Mouse (Mus musculus) T-helper 1 cell (primary cell): ENCODE measurements at regions not wholly inside any gene's neighbourhood (a gene's known extent, or its start where the extent isn't known, plus 50 kb on each side); places are given as distances from the start of the nearest gene placed in this dataset.

Experiments used
- in situ Hi-C: fragments of 300-600 bp; cut with MboI, MseI; formaldehyde crosslinking; loops from one replicate; pipeline ENCODE4 v1.15.1; 2025; ENCODE audit warnings: high pct_unique_total_duplicates

- in situ Hi-C loops = no loop called here
These were observed 109.1 kb upstream of the Tmc3 start for GRCm38 (mm10) chr7:83475438-83476160.

DNA sequence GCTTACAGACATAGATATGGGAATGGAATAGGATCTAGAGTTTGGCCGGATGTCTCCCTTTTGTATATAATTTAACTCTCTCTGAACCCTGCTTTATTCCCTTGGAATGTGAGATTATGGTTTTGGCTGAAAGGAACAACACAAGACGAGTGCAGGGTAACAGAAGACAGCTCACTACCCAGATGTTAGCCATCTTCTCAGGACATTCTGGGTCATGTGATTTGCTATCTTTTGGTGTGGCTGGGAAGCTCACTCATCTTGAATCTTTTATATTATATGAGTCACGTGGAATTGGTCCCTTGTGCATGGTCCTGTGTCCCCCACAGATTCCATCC lies 108.6 kb upstream of the Tmc3 start:
- in situ Hi-C loops = no loop called here

DNA sequence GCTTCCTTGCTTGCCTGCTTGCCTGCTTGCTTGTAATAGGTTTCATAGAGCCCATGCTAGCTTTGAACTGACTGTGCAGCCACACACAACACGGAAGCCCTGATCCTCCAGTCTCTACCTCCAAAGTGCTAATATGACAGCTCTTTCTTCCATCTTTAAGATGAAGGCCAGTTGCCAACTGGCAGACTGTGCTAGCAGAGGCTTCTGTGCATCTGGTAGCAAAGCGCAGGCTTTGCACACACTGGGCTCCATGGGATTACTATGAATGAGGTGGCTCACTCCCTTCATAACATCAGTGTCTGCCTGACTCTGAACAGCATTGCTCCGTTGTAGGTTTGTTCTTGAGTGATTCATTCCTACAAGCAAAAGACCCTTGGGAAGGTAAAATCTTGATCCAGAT lies 107.9 kb upstream of the Tmc3 start:
- in situ Hi-C loops = no loop called here

GRCm38 (mm10) chr7:83477661-83478121 lies 107.0 kb upstream of the Tmc3 start:
- in situ Hi-C loops = no loop called here

GRCm38 (mm10) chr7:83481655-83482054 lies 103.1 kb upstream of the Tmc3 start:
- in situ Hi-C loops = no loop called here

- in situ Hi-C loops = no loop called here
These were observed 102.5 kb upstream of the Tmc3 start for GRCm38 (mm10) chr7:83482254-83482653.

DNA sequence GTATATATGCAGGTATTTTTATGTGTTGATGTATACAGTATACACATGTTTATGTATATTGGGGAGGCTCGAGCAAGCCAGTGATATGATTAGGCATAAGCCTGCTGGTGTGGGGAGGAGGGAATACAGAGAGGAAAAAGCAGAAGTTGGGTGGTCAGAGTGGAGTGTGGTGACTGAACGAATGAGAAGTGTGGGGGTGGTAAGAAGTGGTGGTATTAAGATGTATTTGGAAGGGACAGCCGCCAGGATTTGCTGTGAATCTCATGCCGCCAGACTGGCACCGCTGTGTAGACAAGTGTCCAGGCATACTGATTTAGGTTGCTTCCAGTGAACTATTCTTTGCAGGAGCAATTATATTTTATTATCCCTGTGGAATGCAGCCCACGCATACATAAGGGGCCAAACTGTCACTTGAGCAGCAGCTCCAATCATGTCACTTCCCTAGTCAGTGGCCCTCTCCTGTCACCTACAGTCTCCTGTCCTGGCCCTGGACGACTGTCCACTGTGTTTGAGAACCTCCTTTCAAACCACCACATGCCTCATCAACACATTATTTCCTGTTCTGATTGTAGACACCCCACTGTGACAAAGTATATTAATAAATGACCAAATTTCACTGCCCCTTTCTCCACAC lies 101.9 kb upstream of the Tmc3 start:
- in situ Hi-C loops = no loop called here

DNA sequence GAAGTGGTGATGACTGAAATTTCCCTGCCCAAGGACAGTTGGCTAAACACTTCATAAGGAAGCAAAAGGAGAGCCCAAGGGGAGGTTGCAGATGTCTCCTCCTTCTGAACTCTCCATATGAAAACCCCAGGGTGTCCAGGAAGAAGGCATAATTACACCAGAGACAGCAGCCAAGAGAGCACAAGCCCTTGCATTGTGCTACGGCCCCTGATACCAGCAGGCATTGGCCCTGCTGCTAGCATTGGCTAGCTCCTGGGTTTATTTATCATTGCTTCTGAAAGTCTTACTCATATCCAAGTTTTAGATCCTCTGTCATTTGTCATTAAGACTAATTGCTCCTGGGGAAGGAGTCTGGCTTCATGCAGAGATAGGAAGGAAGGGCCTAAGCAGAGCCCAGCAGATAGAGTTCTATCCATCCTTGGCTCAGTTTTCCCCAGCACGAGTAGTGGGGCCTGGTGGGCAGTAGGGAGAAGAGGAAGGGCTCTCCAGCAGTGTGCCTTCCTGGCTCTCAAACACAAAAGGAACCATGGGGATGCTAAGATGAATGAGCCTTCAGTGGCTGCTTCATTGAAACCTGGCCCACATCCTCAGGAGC lies 98.5 kb upstream of the Tmc3 start:
- in situ Hi-C loops = no loop called here

- in situ Hi-C loops = no loop called here
These were observed 94.9 kb upstream of the Tmc3 start for GRCm38 (mm10) chr7:83489790-83490189.

- in situ Hi-C loops = loop anchor here (10.0 kb wide), 1 partner anchor 1790 kb away; no protein-coding TSS in a partner anchor
These were observed 79.6 kb upstream of the Tmc3 start for GRCm38 (mm10) chr7:83504996-83505645.

GRCm38 (mm10) chr7:83516295-83516694 lies 68.4 kb upstream of the Tmc3 start:
- in situ Hi-C loops = no loop called here

DNA sequence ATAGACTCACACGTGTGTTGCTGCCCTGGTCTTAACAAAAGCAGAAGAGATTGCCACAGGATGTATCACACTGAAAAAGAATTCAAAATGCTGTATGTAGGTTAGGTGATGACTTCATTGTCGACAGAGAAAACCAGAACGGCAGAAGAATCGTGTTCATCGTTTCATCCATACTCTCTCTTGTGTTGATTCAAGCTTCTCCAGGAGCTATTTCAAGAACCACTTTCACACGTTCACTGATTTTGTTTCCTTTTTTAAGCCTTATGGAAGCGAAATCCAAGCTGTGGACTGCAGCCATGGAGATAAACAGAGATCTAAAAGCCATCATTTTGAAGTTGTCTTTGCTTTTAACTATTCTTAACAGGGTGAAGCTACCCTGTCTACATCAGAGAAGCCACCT lies 63.2 kb upstream of the Tmc3 start:
- in situ Hi-C loops = no loop called here
